Mouse (Mus musculus): ENCODE measurements around the gene Ipo9.

GRCm38 (mm10) chr1:135346891-135347290 lies 83.4 kb downstream of the Ipo9 start:
- TF ChIP-seq CTCF (conservative IDR thresholded peaks at IDR 0.05 in 1 of 2, IDR thresholded peaks at IDR 0.05 in 1 of 2; ENCODE audit: low read depth in 2 of 2, low read length in 2 of 2): no peak
- no peak for TF ChIP-seq MXI1 (IDR thresholded peaks at IDR 0.05; ENCODE audit: low read depth, low read length)
- TF ChIP-seq ZNF384 (IDR thresholded peaks at IDR 0.05; ENCODE audit: low read depth, low read length): no peak
- TF ChIP-seq TCF12 (IDR thresholded peaks at IDR 0.05; ENCODE audit: low read depth, low read length): no peak
- TF ChIP-seq GABPA (IDR thresholded peaks at IDR 0.05; ENCODE audit: insufficient replicate concordance, low read depth, low read length): no peak
- TF ChIP-seq ZKSCAN1 (IDR thresholded peaks at IDR 0.05; ENCODE audit: borderline replicate concordance, low read depth, low read length): no peak
- TF ChIP-seq USF1 (IDR thresholded peaks at IDR 0.05; ENCODE audit: low read depth, low read length): no peak
- no peak for TF ChIP-seq UBTF (IDR thresholded peaks at IDR 0.05; ENCODE audit: low read depth, low read length)
